8 mouse cellular contexts compared by ENCODE assay signal in the genomic region with DNA sequence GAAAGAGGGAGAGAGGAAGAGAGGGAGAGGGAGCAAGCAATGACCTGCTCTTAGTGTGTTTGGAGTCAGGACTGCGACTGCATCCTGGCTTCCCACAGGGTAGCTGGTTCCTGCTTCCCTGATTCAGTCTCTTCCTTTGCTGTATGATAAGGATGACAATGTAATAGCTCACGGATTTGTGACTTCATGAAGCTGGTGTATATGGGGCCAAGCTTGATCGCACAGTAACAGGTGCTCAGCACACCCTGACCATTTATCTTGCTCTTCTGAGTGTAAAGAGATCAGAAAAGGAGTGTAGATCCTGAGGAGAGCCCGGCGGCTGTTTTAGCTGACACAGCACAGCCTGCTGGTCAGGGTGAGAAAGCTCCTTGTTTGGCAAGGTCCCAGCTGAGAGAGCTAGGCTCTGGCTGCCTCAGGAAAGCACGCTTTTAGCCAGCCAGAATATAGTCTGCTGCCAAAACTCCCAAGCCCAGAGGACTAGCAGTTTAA.
DNase-seq lines count a peak whose midpoint lies in the region; ATAC-seq lines count a peak whose summit lies in the region.

No protein-coding gene starts in this region.

- peaks cover 8% of the 10 kb centered on the region for H3K4me1 ChIP-seq in embryonic facial prominence, embryonic 15.5 days
- H3K4me1 ChIP-seq in limb, embryonic 11.5 days (ENCODE audit: control insufficient read depth, insufficient read depth, low read length): no peaks in the 10 kb centered on the region
- no peaks in the 10 kb centered on the region for H3K4me1 ChIP-seq in stomach, embryonic 15.5 days

- no peak overlapping the region for H3K9ac ChIP-seq in embryonic facial prominence, embryonic 15.5 days
- H3K9ac ChIP-seq in limb, embryonic 11.5 days (ENCODE audit: low read length): no peak overlapping the region
- no peak overlapping the region for H3K9ac ChIP-seq in stomach, embryonic 15.5 days

- no peaks in the 10 kb centered on the region for H3K27me3 ChIP-seq in embryonic facial prominence, embryonic 15.5 days
- H3K27me3 ChIP-seq in limb, embryonic 11.5 days (ENCODE audit: control insufficient read depth, insufficient read depth, low read length): no peaks in the 10 kb centered on the region
- H3K27me3 ChIP-seq in stomach, embryonic 15.5 days (replicated peaks): no peaks in the 10 kb centered on the region

- H3K27ac ChIP-seq in embryonic facial prominence, embryonic 15.5 days (replicated peaks): peak overlapping the region; percentile 23; the same call in 1 of the 2 replicates
- H3K27ac ChIP-seq in limb, embryonic 11.5 days (replicated peaks; ENCODE audit: low read depth, low read length): no peak overlapping the region
- H3K27ac ChIP-seq in stomach, embryonic 15.5 days: no peak overlapping the region

- H3K9me3 ChIP-seq in embryonic facial prominence, embryonic 15.5 days (replicated peaks): no peaks in the 10 kb centered on the region
- H3K9me3 ChIP-seq in limb, embryonic 11.5 days (ENCODE audit: control insufficient read depth, low read length): no peaks in the 10 kb centered on the region
- no peaks in the 10 kb centered on the region for H3K9me3 ChIP-seq in stomach, embryonic 15.5 days

- WGBS in embryonic facial prominence, embryonic 15.5 days: 26% methylated on average over 6 of the region's 6 CpGs
- 37% methylated on average over 6 of the region's 6 CpGs for WGBS in limb, embryonic 11.5 days
- 27% methylated on average over 6 of the region's 6 CpGs for WGBS in stomach, embryonic 15.5 days

- no peak overlapping the region for H3K4me2 ChIP-seq in embryonic facial prominence, embryonic 15.5 days (replicated peaks)
- H3K4me2 ChIP-seq in limb, embryonic 11.5 days (ENCODE audit: low read depth, severe bottlenecking): no peak overlapping the region
- no peak overlapping the region for H3K4me2 ChIP-seq in stomach, embryonic 15.5 days

- no peaks in the 10 kb centered on the region for H3K36me3 ChIP-seq in embryonic facial prominence, embryonic 15.5 days
- no peaks in the 10 kb centered on the region for H3K36me3 ChIP-seq in limb, embryonic 11.5 days (ENCODE audit: control insufficient read depth, insufficient read depth, low read length)
- no peaks in the 10 kb centered on the region for H3K36me3 ChIP-seq in stomach, embryonic 15.5 days

- DNase-seq in spleen, adult 18-20 months: peak; percentile 11 to 28
- DNase-seq in spleen, adult 12 weeks (ENCODE audit: low spot score): no peak
- DNase-seq in heart, adult 9 months (ENCODE audit: low spot score in 2 of 2): peak; percentile 83 to 89
- peak; percentile 87 for DNase-seq in kidney, adult 9 months
- peak; percentile 61 for DNase-seq in limb, embryonic 11.5 days (ENCODE audit: low spot score)
- DNase-seq in naive thymus-derived CD4-positive, alpha-beta T cell, adult 2 months (ENCODE audit: low read depth): peak; percentile 24

- no peak overlapping the region for H3K4me3 ChIP-seq in embryonic facial prominence, embryonic 15.5 days (replicated peaks)
- H3K4me3 ChIP-seq in limb, embryonic 11.5 days (ENCODE audit: low read depth, low read length): no peak overlapping the region
- no peak overlapping the region for H3K4me3 ChIP-seq in stomach, embryonic 15.5 days (replicated peaks)

- peak; percentile 79; the same call in 1 of the 2 replicates for ATAC-seq in embryonic facial prominence, embryonic 15.5 days (ENCODE audit: insufficient number of reproducible peaks, low FRiP score, low TSS enrichment, low read depth)
- ATAC-seq in limb, embryonic 11.5 days (ENCODE audit: insufficient number of reproducible peaks, low FRiP score, low TSS enrichment, low read depth): no peak
- peak; percentile 68; the same call in 1 of the 2 replicates for ATAC-seq in stomach, embryonic 15.5 days (ENCODE audit: insufficient read depth, low FRiP score, low read depth)
